Mouse (Mus musculus) erythroblast, embryonic 14.5 days (primary cell): ENCODE results near the gene 1700001C19Rik. TPM values are rescaled to one million over a fixed set of nuclear protein-coding genes. Genes with fewer than 3 reads are reported as not detected.

ENCODE experiments used
- H3K27me3 ChIP-seq: 2 replicates; pipeline ENCODE4 v1.6.1; 2012; ENCODE audit warnings: inconsistent platforms; ENCODE audit not compliant: control insufficient read depth
- H3K36me3 ChIP-seq: 2 replicates; pipeline ENCODE4 v1.6.1; 2012; ENCODE audit warnings: mild to moderate bottlenecking, inconsistent platforms; ENCODE audit not compliant: control insufficient read depth
- H3K4me1 ChIP-seq: 2 replicates; pipeline ENCODE4 v1.6.1; 2012; ENCODE audit warnings: inconsistent platforms; ENCODE audit not compliant: control insufficient read depth
- H3K4me3 ChIP-seq: replicated peaks from 2 replicates; pipeline ENCODE3; 2012; ENCODE audit warnings: moderate library complexity, mild to moderate bottlenecking, inconsistent platforms
- H3K9me3 ChIP-seq: 2 replicates; pipeline ENCODE4 v1.6.1; 2012; ENCODE audit warnings: low read length, inconsistent platforms, mixed read lengths; ENCODE audit not compliant: control insufficient read depth
- GATA1 ChIP-seq: IDR thresholded peaks from 2 replicates; pipeline ENCODE4 v1.6.1; 2012; ENCODE audit warnings: low read length, inconsistent platforms, mixed read lengths
- TAL1 ChIP-seq: IDR thresholded peaks from 3 replicates; pipeline ENCODE4 v1.6.1; 2012; ENCODE audit warnings: low read length, inconsistent platforms, mixed read lengths
- polyA plus RNA-seq: library from polyadenylated mRNA; stranded (reverse); fragments of >175 nt; gene quantifications from 2 replicates; pipeline ENCODE4 v1.2.3, GENCODE M21; 2012

Gene 1700001C19Rik
- polyA plus RNA-seq, 1 experiment, result not detected

DNA sequence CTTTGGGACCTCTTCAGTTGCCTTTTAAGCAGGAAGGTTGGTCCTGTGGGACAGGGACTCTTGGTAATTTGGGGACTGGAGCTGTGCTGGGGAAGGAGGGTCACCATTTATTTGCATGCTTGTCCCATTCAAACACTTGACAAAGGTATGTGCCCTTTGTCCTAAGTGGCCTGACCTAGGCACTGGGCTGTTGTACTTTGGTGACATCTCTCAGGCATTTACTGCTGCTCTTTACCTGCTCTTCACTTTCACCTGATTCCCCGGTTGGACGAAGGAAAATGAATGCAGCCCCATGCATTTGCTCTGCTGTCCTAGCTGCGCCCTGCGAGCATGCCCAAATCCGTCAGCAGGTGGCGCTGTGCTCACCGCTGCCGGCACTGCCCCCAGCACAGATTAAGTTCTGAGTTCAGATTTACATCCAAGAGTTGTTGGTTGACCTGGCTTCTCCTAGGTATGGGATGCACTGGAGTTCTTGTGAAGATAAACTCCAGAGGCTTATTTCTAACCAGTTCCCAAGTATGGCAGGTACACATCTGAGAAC is 36.3 kb upstream of the 1700001C19Rik start:
- Histone ChIP-seq H3K36me3 (no peaks in the 10 kb centered on the region), H3K9me3 (no peaks in the 10 kb centered on the region), H3K27me3 (peaks cover 29% of the 10 kb centered on the region), H3K4me3 (no peak overlapping the region), H3K4me1 (peaks cover 6% of the 10 kb centered on the region)
- no peak for TF ChIP-seq GATA1
- TF ChIP-seq TAL1, result no peak

DNA sequence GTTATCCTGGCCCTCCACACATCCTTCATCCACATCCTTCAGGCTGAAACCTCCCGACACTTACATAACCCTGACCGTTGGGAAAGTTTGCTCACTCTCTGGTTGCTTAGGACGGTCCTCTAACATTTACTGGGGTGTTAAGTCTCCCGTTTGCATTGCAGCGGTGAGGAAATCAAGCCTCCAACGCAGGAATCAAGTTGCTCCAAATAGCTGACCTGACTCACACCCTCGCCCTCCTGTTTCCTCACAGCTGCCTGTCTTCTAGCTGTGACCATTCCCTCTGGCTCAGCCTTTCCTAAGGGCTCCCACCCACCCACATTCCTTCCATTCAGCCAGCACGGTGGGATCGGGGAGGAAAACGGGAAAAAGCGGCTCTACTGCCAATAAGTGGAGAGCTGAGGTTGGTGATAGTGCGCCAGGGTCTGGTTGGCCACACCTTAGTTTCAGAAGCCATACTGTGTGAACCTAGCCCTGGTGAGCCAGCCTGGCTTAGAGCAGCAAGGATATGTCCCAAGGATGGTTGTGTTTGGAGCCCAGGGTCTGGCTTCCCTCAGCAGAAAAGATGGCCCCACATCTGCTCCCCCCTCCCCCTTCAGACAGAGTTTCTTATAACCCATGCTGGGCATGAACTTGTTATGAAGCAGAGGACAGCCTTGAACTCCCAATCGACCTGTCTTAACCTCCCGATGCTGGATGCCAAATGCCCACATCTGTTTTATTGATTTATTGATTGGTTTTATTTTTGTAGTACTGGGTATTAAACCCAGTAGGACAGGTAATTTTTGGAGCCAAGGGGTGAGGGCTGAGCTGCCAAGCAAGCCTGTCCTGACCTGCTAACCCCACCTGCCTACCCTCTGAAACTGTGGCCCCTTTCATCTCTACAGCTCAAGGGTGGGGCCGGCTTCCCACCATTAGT is 35.5 kb upstream of the 1700001C19Rik start:
- Histone ChIP-seq H3K4me1 (peaks cover 11% of the 10 kb centered on the region), H3K4me3 (no peak overlapping the region), H3K9me3 (no peaks in the 10 kb centered on the region), H3K36me3 (no peaks in the 10 kb centered on the region), H3K27me3 (peaks cover 37% of the 10 kb centered on the region)
- TF ChIP-seq GATA1, result no peak
- no peak for TF ChIP-seq TAL1

DNA sequence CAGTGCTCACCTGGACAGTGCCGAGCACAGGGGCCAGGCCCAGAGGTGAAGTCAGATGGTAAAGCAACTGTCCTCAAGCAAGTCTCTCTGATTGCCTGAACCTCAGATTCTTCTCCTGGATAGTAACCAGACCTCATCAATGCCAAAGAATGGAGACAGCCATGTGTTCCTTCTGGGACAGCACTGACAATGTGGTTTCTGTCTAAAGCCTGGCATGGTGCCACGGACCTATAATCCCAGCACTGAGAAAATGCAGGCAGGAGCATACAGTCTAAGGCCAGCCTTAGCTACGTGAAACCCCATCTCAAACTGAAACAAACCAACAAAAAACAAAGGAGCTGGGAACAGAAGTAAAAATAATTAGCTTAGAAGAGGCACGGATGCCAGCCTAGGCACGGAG is 33.5 kb upstream of the 1700001C19Rik start:
- Histone ChIP-seq H3K27me3 (peaks cover 49% of the 10 kb centered on the region), H3K9me3 (no peaks in the 10 kb centered on the region), H3K4me3 (no peak overlapping the region), H3K36me3 (no peaks in the 10 kb centered on the region), H3K4me1 (peaks cover 11% of the 10 kb centered on the region)
- TF ChIP-seq GATA1 (no peak), TAL1 (no peak)

DNA sequence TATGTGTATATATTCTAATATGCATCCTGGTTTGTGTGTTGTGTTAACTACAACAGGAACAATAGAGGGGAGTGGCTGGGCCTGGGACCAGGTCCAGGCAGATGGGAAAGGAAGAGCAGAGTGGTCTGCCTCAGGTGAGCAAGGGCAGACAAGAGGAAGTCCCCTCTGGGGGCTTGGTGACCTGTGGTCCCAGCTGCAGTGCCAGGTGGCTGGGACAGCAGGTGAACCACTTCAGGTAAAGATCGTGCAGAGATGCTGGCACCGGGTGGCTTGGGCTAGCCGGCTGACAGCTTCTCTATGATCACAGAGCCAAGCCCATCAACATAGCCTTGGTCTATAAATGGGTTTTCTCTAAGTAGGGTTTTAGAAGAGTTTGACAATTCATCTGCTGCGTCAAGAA is 32.9 kb upstream of the 1700001C19Rik start:
- no peaks in the 10 kb centered on the region for H3K36me3 ChIP-seq
- H3K4me1 ChIP-seq, result peaks cover 11% of the 10 kb centered on the region
- TF ChIP-seq TAL1, result no peak
- TF ChIP-seq GATA1, result no peak
- no peaks in the 10 kb centered on the region for H3K9me3 ChIP-seq
- peaks cover 49% of the 10 kb centered on the region for H3K27me3 ChIP-seq
- no peak overlapping the region for H3K4me3 ChIP-seq

DNA sequence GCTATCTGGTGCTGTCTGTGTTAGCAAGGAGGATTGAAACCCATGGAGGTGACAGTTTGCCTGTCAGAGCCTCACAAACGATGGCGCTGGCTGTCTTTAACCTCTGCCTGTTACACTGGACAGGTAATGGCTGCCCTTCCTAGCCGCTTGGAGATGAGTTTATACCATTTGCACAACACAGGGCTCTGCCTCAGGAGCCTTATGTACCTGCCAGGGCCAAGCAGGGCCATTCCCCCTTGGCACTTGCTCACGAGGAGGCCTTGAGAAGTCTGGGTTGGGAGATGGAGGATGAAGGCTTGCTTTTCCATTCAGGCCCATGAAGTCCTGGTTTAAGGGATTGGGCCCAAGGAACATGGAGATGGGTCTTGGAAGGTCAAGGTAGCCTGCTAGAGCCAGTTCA is 32.5 kb upstream of the 1700001C19Rik start:
- Histone ChIP-seq H3K36me3 (no peaks in the 10 kb centered on the region), H3K4me3 (no peak overlapping the region), H3K27me3 (peaks cover 49% of the 10 kb centered on the region), H3K9me3 (no peaks in the 10 kb centered on the region), H3K4me1 (peaks cover 11% of the 10 kb centered on the region)
- TF ChIP-seq GATA1 (no peak), TAL1 (no peak)

DNA sequence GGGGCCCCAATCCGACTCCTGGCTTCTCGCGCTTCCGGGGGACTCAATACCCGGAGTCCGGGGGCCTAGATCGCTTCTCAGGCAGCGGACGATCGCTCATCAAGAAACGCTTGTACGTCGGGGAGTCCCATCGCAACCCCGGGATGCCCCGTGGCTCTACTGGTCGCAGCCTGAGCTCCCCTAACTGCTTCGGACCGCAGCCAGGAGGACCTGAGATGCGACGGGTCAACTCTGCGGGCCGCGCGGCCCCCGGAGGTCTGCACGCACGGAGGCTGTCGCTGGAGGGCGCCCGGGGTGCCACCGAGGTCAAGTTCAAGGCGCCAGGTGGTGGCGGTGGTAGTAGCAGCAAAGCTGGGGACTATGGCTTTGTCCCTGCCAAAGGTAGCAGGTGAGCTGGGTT is 31.3 kb upstream of the 1700001C19Rik start:
- no peaks in the 10 kb centered on the region for H3K9me3 ChIP-seq
- H3K4me1 ChIP-seq, result peaks cover 11% of the 10 kb centered on the region
- TF ChIP-seq TAL1 (no peak), GATA1 (no peak)
- peaks cover 49% of the 10 kb centered on the region for H3K27me3 ChIP-seq
- H3K4me3 ChIP-seq, result no peak overlapping the region
- no peaks in the 10 kb centered on the region for H3K36me3 ChIP-seq

DNA sequence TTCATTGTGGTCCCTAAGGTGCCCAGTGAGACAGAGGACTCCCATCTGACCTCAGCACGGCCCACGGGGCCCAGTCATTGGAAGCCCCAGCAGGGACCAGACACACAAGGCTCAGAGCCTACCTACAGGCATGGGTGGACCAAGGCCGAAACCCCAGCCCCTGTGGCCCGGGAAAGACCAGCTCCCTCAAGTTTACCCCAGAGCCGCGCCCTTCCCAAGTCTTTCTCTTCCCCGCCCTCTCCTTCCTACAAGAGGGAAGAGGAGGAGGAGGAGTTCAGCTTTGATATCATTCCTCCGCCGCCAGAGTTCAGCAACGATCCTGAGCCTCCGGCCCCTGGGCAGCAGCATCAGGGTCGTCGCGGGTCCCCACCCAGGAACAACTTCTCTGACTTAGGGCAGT is 30.9 kb upstream of the 1700001C19Rik start:
- Histone ChIP-seq H3K4me3 (no peak overlapping the region), H3K4me1 (peaks cover 11% of the 10 kb centered on the region), H3K27me3 (peaks cover 49% of the 10 kb centered on the region)

DNA sequence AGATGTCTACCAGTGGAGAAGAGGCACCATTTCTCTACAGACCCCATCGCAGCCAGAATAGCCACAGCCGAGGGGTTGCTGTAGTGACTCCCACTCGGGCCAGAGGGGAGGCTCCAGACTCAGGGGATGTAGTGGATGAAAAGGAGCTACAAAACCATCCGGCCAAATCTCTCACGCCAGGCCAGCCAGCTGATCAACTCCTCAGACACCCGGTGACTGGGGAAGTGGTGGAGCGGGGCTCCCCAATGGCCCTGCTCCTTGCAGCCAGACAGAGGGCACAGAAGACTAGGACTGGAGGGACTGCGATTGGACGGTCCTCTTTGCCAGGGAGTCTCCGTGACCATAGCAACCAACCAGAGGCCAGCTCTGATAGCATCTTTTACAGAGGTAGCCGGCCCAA is 30.5 kb upstream of the 1700001C19Rik start:
- Histone ChIP-seq H3K36me3 (no peaks in the 10 kb centered on the region), H3K4me3 (no peak overlapping the region), H3K4me1 (peaks cover 10% of the 10 kb centered on the region), H3K27me3 (peaks cover 46% of the 10 kb centered on the region), H3K9me3 (no peaks in the 10 kb centered on the region)
- TF ChIP-seq TAL1 (no peak), GATA1 (no peak)

More for the DNA sequence above, 30.9 kb upstream of the 1700001C19Rik start:
- no peak for TF ChIP-seq TAL1
- no peaks in the 10 kb centered on the region for H3K36me3 ChIP-seq
- H3K9me3 ChIP-seq, result no peaks in the 10 kb centered on the region

DNA sequence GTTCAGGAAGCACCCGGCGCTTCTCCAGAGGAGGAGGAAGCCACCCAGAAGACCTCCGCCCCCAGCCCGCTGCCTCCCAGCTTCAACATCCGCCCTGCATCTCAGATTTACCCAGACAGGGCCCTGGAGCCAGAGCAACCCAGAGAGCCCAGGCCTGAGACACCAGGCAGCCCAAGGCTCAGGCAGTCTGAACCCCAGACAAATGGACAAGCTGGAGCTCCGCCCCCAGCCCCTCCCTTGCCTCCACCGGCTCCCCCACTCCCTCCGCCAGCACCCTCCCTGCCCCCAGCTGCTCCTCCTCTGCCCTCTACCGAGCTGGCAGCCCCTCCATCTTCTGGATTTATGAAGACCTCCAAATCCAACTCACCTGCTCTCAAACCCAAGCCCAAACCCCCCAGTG is 29.1 kb upstream of the 1700001C19Rik start:
- H3K36me3 ChIP-seq, result no peaks in the 10 kb centered on the region
- H3K4me3 ChIP-seq, result no peak overlapping the region
- TF ChIP-seq TAL1 (no peak), GATA1 (no peak)
- H3K4me1 ChIP-seq, result peaks cover 13% of the 10 kb centered on the region
- no peaks in the 10 kb centered on the region for H3K9me3 ChIP-seq
- H3K27me3 ChIP-seq, result peaks cover 40% of the 10 kb centered on the region
